Mouse (Mus musculus) heart, postnatal 4 days (tissue): ENCODE results near the gene Ano1. TPM values are rescaled to one million over a fixed set of nuclear protein-coding genes. Genes with fewer than 3 reads are reported as not detected.

Source experiments
- DNase-seq: peaks from one replicate; pipeline ENCODE4 v3.0.0; 2021
- total RNA-seq, 2 experiments: library from RNA; stranded (reverse); gene quantifications; 2 replicates each; pipeline ENCODE4 v1.2.3; 2021

The Ano1 gene
- total RNA-seq, 2 experiments from 2014 or later = 12.5 to 15.9 TPM

DNA sequence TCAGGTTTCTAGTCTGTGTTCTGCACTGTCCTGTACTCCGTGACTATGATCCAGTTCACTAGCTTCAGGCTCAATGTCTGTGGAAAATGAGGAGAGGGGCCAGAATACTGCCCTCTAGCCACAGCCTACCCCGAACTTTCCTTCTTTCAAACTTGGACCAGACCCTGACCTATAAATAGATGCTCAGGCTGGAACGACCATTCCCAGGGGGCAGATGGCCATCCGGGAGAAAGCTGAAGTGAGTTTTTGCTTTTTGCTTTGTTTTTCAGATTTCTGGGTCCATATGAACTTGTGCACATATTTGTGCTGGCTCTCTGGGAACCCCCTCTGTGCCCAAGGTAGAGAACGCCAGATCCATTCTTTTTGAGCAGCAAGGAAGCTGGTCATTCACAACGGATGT lies 116.9 kb downstream of the Ano1 start:
- DNase-seq = peak; percentile 27

DNA sequence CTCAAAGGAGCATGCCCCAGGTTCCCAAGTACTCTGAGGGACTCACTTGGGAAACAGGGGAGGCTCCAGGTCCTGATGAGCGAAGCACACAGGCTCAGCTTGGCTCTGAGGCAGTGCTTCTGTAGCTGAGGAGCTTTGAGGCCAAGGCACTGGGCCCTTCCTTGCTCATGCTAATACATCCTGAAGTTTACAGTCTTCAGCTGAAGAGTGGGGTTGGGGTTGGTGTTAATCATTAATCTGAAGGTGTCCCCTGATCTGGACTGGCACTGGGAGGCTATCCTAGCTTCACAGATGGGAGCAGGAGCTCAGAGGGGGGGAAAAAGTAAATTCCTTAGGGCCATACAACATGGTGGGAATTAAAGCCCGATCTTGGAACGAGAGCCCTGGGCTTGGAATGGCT lies 117.3 kb downstream of the Ano1 start:
- no peak for DNase-seq

DNA sequence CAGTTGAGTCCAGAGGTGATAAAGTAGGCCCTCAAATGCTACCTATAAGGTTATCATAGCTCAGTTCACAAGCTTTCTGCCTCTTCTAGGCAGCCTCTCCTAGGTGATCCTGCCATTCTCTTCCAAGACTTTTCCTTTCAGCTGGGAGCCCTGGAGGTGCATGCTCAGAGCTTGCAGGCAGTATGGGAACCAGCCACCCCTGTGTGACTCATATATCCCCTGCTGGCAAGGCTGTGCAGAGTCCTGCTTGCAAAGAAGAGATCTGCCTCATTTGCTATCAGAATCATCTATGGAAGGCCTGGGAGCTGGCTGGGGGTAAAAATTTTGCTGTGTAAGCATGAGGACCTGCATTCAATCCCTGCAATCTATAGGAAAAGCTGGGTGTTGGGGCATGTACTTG lies 119.5 kb downstream of the Ano1 start:
- no peak for DNase-seq

DNA sequence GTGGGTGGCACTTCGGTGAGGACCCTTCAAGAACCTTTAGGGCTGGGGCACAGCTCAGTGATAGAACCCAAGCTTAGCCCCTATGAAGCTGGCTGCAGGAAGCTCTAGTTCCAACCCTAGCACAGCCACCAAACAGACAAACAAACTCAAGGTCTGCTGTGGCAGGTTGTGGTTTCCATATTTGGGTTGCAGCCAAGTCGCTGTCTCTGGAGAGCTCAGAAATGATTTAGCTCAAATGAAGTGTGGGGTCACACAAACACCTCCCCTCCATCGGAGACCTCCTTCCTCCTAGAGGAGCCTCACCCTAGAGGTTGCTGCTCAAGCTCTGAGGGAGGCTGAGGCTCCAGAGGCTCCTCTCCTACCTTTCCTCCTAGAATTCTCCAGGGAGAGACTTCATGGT lies 121.2 kb downstream of the Ano1 start:
- DNase-seq = no peak

DNA sequence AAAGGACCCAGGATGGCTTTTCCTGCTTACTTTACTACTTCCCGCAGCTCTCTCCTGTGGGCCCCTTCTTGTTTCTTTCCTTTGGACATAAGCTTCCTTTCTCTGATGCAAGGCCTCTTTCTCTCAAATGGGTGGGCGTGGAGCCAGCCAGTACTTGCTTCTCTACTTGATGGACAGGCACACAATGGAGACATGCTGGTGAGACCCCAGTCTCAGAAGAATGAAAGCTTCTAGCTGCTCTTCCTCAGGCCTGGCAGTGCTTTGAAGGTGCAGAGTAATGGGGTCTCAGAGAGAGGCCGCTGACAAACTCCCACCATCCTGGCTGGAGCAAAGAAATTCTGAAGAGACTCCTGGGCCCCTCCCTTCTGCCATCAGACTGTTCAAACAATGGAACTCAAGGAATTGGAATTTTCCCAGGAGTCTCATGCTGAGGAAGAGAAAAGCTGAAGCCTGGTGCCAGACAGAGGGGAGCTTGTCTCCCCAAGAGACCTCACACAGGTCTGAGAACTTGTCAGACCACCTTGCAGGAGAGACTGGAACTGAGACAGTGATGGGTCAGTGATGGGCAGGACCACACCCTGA lies 123.3 kb downstream of the Ano1 start:
- no peak for DNase-seq

DNA sequence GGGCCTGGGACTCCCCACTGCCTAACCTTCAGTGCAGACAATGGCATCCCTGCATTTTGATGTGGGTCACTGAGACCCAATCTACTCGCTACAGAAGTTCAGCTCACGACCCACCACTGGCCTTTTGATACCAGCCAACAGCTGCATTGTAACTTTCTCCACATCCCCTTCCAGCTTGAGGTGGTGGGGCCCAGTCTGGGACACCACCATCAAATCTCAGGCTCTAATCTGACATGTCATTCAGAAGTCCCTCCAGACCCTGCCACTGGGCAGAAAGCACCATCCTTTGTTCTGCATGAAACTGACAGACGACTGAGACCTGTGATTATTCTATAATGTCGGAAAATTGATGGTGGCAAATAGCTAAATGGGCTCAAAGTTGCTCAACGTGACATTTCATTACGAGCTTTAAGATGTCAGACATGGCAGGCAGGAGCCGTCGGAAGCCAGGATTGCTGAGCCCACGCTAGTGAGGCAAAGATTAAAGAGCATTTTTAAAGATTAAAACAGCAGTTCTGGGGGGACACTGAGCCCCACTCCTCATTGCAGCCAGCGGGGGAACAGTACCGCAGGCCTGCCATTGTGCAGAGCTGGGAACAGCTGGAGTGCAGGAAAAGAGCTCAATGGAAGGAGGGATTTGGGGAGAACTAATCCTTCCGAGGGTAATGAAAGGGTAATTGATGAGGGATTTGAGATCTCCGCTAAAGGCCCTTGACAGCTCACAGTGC lies 124.0 kb downstream of the Ano1 start:
- no peak for DNase-seq

DNA sequence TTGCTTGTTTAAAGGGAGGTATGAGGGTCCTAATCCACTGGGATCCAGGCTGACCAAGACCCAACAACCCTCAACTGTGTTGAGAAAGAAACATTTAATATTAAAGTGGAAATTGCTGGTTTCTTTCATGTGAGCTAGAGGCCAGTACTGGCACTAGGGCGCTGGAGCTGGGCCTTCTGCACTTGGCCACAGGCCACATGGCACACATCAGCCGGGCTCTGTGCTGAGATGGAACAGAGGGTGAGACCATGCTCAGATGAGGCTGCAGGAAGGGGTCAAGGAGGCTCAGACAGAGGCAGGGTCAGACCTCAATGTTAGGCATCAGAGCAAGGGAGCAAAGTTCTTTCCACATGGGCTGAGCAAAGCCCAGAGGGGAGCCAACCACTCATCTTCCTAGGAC lies 125.7 kb downstream of the Ano1 start:
- peak; percentile 12 for DNase-seq

DNA sequence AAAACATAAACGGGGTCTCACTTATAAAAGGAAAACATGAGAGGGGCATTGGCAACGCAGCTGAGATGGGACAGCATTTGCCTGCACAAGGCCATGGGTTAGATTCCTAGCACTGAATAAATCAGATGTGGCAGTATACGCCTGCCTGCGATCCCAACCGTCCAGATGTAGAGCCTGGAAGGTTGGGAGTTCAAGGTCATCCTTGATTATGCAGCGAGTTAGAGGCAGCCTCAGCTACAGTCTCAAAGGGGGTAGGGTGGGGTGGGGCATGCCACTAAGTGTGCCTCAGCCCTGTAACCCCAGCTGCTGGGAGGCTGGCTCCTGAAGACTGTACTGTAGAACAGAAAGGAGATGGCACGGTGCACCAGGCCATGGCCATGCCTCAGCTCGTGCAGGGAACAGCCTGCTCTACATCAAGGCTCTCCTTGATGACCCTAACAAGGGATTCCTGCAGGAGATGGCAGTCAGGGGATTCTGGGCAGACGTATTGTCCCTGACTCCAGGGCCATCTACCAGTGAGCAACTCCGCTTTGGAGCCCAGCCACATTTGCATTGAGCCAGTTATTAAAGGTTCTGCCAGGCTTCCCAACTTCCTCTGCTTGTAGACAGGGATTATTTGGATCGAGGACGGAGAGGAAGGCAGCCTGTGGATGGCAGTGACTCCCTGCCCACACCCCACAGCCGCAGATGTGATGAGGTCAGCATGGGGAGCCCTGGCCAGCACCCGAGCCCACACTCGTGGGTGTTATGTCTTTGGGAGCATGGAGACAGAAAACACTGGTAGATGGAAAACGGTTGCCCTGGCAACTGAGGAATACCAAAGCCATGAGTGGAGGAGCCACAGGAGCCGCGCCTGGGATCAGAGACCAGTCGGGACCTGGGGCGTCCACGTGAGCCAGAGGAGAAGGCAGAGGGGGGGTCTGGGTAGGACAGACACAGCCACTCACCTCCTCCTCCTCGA lies 130.8 kb downstream of the Ano1 start:
- peak; percentile 21 for DNase-seq

DNA sequence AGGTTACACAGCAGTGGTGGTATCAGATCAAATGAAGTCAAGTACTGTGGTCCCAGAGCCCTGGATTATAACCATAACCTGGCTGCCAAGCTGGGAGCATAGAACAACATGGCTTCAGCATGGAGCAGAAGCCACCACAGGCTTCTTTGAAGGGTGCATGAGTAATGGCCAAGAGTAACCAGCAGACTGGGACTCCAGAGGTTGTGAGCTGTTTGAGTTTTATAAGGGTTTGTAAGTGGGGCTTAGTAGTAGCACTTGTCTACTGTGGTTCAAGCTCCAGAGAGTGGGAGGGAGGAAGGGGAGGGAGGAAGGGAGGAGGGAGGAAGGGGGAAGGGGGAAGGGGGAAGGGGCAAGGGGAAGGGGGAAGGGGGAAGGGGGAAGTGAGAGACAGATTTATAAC lies 131.5 kb downstream of the Ano1 start:
- no peak for DNase-seq

DNA sequence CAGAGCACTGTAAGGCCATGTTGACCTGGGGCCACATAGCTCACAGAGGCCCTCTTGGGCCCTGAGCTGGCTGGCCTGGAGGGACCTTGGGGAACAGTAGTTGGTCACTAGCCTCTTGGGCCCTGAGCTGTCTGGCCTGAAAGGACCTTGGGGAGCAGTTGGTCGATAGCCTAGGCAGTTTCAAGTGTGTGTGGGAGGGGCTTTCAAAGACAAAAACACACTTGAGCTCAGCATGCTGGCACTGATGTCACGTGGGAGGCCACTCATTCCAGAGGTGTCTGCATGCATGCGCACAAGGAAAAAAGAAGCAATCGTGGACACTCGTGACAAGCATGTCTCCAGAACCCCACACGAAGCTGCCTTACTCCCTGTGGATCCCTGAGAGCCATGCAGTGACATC lies 136.4 kb downstream of the Ano1 start:
- DNase-seq = peak; percentile 19

DNA sequence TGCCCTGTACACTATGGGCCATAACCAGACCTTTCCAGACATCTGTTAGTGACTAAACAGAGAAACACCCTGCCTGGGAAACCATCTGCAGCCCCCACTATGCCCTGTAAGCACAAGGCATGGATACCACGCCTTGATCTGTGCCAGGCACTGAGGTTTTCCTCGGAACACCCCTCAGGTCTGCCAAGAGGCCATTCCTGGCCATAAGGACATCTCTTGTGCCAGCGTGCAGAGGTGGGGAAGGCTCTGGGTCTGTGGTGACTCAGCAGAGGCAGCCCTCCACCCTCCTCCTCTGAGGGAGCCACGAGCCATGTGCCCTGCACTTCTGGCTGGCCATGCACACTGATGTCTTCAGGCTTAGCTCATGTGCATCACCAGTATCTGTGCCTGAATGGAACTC lies 138.9 kb downstream of the Ano1 start:
- DNase-seq = no peak

DNA sequence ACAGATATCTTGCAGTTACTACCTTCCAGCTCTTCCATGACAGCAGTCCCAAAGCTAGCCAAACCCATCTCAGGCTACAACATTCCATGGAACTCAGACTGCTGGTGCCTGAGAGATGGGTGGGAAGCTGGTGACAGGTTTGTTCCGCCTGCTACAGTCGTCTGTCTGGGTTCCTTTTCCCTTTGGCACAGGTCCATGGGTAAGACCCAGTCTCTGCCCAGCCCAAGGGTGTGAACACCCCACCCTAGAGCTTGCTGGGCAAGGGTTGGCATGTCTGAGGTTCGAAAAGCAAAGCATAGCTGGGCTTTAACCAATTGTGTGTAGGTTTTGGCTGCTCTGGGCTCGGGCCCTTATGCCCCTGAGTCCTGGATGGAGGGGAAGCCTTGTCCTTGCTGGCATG lies 139.4 kb downstream of the Ano1 start:
- DNase-seq = no peak

DNA sequence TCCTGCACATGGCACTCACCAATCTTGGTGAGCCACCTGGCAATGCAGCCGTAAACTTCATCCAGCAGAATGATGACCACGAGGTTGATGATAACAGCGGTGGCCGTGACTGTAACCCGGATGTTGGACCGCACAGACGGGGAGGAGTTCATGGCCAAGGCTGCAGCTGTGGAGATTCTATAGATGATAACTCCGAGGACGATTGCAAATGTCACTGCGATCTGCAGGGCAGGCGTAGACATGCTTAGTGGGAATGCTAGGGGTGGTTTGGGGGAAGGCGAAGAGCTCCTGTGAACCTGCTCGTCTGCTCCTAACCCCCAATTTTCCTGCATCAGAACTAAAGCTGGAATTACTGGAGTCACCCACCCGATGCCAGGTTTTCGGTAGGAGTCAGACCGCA lies 140.2 kb downstream of the Ano1 start:
- DNase-seq = no peak

DNA sequence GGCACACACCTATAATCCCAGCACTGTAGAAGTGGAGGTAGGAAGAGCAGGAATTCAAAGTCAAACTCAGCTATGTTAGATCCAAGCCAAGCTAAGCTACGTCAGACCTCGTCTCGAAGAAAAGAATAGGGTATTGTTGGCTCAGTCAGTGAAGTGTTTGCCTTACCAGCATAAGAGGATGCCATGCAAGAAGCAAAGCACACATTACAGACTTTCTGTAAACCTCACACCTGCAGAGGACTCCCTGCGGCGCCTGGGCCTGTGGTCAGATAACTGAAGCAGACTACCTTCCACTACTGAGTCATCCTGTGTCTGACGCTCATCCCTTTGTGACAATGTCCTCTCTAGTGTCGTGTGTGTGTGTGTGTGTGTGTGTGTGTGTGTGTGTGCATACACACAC lies 142.2 kb downstream of the Ano1 start:
- DNase-seq = no peak

DNA sequence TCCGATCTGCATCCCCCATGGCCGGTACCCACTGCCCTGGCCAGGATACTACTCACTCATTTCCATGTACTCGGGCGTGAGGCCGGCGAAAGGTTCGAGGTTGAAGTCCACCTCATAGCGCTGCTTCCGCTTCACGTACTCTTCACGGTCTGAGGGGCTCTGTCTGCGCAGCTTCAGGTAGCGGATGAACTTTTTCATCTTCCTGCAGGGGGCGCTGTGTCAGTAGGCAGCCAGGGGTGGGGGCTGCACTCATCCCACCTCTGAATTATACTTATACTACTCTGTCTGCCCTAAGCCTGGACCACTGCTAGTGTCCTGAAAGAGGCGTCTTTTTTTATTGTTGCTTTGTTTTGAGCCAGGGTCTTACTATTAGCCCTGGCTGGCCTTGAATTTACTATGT lies 143.9 kb downstream of the Ano1 start:
- no peak for DNase-seq

DNA sequence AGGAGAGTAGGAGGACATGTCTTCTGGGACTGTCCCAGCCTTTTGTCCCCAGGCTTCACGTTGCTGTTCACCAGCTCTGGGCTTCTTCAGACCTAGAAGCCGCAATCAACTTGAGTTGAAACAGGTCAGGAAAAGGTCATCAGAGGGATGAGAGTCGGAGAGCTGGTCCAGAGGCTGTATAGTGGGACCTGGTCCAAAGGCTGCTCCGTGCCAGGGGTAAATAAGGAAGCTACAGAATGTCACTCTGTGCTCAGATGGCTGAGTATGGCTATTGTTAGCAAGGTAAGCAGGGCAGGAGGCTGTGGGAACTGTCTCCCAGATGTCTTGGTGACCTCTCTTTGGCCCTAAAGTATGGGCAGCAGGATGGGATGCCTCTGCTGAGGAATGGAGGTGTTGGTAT lies 147.0 kb downstream of the Ano1 start:
- peak; percentile 21 for DNase-seq

DNA sequence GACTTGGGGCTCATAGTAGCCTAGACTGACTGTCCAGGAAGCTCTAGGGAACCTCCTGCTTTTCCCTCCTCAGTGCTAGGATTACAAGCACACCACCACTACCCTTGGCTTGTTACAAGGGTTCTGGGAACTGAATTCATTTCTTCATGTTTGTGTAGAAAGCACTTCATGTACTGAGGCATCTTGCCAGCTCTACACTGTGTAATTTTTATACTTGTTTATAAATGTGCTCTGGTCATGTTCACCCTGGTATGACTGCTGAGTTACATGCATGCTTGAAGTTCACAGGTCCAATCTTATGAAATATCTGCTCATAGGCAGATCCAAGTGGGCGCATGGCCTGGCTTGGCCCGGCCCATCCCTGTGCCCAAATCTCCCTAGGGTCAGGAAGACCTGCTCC lies 147.5 kb downstream of the Ano1 start:
- DNase-seq = no peak

DNA sequence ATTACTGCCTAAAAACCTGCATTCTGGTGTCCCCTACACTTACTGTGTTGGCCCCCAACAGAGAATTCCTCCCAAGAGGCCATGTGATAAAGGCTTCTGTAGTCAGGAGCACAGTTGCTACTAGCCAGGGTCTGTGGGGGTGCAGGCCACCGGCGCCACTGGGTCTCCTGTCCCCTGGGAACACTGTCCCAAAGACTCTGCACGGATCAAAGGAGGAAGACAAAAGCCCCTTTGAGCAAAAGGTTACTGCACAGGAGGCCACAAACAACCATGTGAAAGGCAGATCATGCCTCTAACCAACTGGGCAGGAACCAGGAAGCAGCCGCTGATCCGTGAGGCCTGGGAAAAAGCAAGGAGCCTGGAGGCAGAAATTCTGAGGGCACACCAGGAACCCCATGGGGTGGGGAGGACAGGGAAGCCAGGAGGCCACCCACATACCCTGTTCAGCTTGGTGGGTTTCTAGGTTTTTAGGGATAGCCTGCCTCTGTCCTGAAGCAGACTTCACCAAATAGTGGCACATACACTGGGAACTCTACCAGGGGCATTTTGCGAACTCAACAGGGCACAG lies 151.4 kb downstream of the Ano1 start:
- no peak for DNase-seq

DNA sequence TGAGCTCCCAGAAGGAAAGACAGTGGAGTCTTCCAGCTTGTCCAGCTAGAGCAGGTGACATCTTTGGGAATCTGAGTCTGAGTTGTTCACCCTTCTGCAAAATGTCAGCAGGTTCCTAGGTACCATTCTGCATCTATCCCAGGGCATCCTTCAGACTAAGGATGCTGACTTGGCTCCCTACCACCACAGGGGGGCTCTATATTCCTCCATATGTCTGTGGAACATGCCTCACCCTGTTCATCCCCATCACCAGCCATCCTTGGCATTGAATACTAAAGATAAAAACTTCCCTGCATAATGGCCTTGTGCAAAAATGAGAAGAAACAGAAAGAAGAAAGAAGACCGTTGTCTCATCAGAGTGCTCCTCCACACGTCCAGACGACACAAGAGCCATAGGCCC lies 162.3 kb downstream of the Ano1 start:
- no peak for DNase-seq

DNA sequence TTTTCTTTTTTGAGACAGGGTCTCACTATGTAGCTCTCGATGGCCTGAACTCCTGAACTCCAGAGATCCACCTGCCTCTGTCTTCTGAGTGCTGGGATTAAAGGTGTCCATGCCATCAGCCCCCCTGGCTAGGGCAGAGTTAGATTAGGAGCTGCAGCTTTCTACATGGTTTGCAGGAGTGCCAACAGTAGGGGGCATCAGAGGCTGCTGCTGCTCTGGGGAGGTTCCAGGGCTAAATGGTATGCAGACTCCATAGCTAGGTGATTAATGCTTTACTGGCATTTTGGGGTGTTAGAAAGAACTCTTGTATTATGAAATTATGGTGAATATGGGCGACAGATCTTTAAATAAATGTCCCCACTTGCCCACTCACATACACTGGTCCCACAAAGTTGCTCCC lies 164.5 kb downstream of the Ano1 start:
- DNase-seq = peak; percentile 66

DNA sequence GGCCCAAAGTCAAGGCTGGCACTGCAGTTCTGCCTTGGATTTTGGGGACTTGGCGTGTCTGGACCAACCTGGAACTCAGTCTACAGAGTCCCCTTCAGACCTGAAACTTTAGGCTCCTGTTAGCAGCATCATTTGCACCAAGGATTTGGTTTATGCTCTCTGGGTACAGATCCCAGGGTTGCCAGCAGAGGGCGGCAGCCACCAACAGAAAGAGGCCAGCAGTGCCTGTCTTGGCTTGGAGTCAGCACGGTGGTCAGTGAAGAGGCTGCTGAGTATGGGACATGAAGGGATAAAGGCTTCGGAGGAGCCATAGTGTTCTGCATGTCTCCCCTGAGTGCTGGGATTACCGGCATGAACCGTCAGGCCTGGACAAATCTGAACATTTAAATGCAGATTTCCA lies 166.1 kb downstream of the Ano1 start:
- peak; percentile 88 for DNase-seq

DNA sequence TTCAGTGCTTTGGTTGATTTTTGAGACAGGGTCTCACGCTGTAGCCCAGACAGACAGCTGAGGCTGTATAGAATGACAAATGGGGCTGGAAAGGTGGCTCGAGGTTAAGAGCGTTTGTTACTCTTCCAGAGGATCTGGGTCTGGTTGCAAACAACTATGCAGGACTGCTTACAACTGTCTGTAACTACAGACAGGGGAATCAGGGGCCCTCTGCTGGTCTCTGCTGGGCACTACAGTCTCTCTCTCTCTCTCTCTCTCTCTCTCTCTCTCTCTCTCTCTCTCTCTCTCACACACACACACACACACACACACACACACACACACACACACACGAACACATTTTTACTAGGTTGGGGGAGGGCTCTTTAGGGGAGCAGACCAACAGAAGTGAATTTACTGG lies 168.2 kb downstream of the Ano1 start:
- peak; percentile 65 for DNase-seq

DNA sequence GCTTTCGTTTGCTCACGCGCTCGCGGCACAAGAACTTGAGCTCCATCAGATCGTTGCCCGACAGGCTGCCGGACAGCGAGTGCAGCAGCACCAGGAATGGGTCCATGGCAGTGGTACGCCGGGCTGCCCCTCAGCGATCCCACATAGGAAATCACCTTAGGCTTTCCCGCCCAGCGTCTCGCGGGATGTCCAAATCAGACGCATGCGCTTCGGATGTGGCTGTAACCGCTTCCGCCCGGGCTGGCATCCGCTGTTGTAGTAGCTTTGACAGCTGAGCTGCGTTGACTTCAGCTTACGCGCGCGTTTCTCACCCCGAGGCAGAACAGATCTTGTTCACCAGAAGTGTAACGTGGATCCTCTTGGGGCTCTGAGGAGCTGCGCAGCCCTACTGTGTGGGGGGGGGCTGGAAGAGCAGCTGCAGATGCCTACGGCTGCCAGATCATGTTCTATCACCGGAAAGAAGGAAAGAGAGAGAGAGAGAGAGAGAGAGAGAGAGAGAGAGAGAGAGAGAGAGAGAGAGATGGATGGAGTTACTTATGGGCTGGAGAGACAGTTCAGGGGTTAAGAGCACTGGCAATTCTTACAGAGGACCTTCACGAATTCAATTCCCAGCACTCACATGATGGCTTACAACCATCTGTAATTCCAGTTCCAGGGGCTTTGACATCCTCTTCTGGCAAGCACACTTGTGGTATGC lies 169.3 kb downstream of the Ano1 start, which contains the start of gene Fadd:
Gene Fadd (minus strand): TSS at position 180 of the 697 bp plus-strand sequence.
- peak; percentile 98 for DNase-seq
